Mouse (Mus musculus): ENCODE measurements around the gene Gm13539. TPM values are rescaled to one million over a fixed set of nuclear protein-coding genes. Genes with fewer than 3 reads are reported as not detected.
"Not testable (repeated sequence)": the region's sequence is repeated elsewhere in the genome, so short reads cannot be mapped to it uniquely, and the experiment has no call there.

Gene Gm13539
- polyA plus RNA-seq (2015; fragmentation: Nextera tagmentation; extraction: Ambion mirVana): not detected in 2 replicates

GRCm38 (mm10) chr2:25781957-25782356, at the start of gene Gm13539:
Gene Gm13539 (plus strand): TSS chr2:25782257.
- 76% methylated on average over 3 of the region's 3 CpGs for WGBS
- Histone ChIP-seq H3K36me3 (no peaks in the 10 kb centered on the region), H3K4me1 (no peaks in the 10 kb centered on the region), H3K9ac (no peak within 1 kb of the TSS), H3K9me3 (replicated peaks) (no peaks in the 10 kb centered on the region), H3K27ac (replicated peaks) (no peak within 1 kb of the TSS), H3K4me2 (replicated peaks) (no peak within 1 kb of the TSS), H3K4me3 (replicated peaks) (no peak within 1 kb of the TSS), H3K27me3 (no peaks in the 10 kb centered on the region)
- ATAC-seq (ENCODE audit: insufficient number of reproducible peaks, low FRiP score, low TSS enrichment, low read depth): no peak

DNA sequence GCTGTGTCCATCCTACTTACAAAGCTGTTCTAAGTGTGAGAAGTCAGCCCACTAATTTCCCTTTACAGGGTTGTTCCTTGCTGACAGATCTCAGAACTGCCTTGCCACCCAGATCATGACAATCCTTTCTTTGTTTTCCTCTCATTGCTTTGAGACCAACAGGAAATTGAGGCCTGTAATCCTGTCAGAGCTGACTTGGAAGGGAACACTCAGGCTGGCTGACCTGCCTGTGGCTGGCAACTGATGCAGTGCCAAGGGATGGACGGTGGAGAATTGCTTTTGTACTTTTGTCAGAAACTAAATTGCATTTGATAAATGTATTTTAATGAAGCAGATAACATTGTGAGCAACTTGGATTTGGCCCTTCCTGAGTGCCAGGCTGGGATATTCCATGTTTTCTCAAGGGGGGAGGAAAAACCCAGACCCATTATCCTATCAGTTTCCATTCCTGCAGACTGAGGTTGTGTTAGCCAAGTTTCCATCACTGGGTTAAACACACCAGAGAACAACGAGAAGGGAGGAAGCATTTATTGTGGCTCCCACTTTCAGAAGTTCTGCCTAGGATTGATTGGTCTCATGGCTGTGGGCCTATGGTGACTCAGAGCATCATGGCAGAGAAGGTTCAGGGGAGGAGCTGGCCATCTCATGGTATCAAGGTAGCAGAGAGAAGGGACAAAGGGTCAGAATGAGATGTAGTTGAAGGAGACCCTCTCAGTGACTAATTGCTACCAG, 48.7 kb upstream of the Gm13539 start:
- 37% methylated on average over 2 of the region's 2 CpGs for WGBS
- Histone ChIP-seq H3K4me2 (replicated peaks) (no peak overlapping the region), H3K9me3 (replicated peaks) (no peaks in the 10 kb centered on the region), H3K27ac (replicated peaks) (no peak overlapping the region), H3K9ac (no peak overlapping the region), H3K4me3 (replicated peaks) (no peak overlapping the region), H3K4me1 (no peaks in the 10 kb centered on the region), H3K36me3 (no peaks in the 10 kb centered on the region), H3K27me3 (no peaks in the 10 kb centered on the region)
- ATAC-seq (ENCODE audit: insufficient number of reproducible peaks, low FRiP score, low TSS enrichment, low read depth): no peak

- H3K9me3 ChIP-seq (replicated peaks); ATAC-seq (ENCODE audit: insufficient number of reproducible peaks, low FRiP score, low TSS enrichment, low read depth); H3K27me3 ChIP-seq; H3K9ac ChIP-seq; H3K4me3 ChIP-seq (replicated peaks); H3K4me1 ChIP-seq; H3K36me3 ChIP-seq; H3K27ac ChIP-seq (replicated peaks); H3K4me2 ChIP-seq (replicated peaks): not testable (repeated sequence)
- 86% methylated on average over 3 of the region's 3 CpGs for WGBS
These were observed 45.3 kb upstream of the Gm13539 start, which contains the start of gene Obp2b for GRCm38 (mm10) chr2:25736709-25737108. Gene Obp2b (plus strand): TSS chr2:25737009.

DNA sequence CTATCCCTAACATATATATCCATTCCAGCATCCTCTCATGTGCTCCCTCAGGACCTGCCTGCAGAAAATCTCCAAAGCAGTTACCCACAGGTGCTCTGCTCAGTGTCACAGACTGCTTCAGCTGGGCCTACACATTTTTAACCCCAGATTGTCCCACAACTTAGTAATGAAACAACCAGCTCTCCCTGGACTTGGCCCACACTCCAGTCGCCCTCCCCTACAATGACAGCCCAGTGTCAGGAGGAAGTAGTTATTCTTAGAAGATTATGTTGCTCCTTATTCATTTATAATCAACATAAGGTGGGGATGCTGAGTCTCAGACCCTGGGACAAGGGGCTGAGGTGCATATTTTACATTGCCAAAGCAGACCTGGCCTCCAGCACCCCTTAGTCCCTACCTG, 40.4 kb upstream of the Gm13539 start:
- Histone ChIP-seq H3K4me1 (no peaks in the 10 kb centered on the region), H3K9me3 (replicated peaks) (no peaks in the 10 kb centered on the region), H3K4me2 (replicated peaks) (no peak overlapping the region), H3K9ac (no peak overlapping the region), H3K27ac (replicated peaks) (no peak overlapping the region), H3K27me3 (no peaks in the 10 kb centered on the region), H3K36me3 (no peaks in the 10 kb centered on the region), H3K4me3 (replicated peaks) (no peak overlapping the region)
- 52% methylated on average over 1 of the region's 1 CpGs for WGBS
- ATAC-seq (ENCODE audit: insufficient number of reproducible peaks, low FRiP score, low TSS enrichment, low read depth): no peak

GRCm38 (mm10) chr2:25754201-25754600, 27.9 kb upstream of the Gm13539 start:
- WGBS: 96% methylated on average over 1 of the region's 1 CpGs
- H3K27ac ChIP-seq (replicated peaks): no peak overlapping the region
- no peak for ATAC-seq (ENCODE audit: insufficient number of reproducible peaks, low FRiP score, low TSS enrichment, low read depth)
- no peaks in the 10 kb centered on the region for H3K27me3 ChIP-seq
- no peak overlapping the region for H3K4me2 ChIP-seq (replicated peaks)
- no peaks in the 10 kb centered on the region for H3K36me3 ChIP-seq
- no peak overlapping the region for H3K4me3 ChIP-seq (replicated peaks)
- no peaks in the 10 kb centered on the region for H3K9me3 ChIP-seq (replicated peaks)
- no peaks in the 10 kb centered on the region for H3K4me1 ChIP-seq
- no peak overlapping the region for H3K9ac ChIP-seq

- Histone ChIP-seq H3K4me3 (replicated peaks) (no peak overlapping the region), H3K9ac (no peak overlapping the region), H3K36me3 (no peaks in the 10 kb centered on the region), H3K9me3 (replicated peaks) (no peaks in the 10 kb centered on the region), H3K27me3 (no peaks in the 10 kb centered on the region), H3K27ac (replicated peaks) (no peak overlapping the region), H3K4me2 (replicated peaks) (no peak overlapping the region), H3K4me1 (no peaks in the 10 kb centered on the region)
- no peak for ATAC-seq (ENCODE audit: insufficient number of reproducible peaks, low FRiP score, low TSS enrichment, low read depth)
- WGBS: 24% methylated on average over 4 of the region's 4 CpGs
These were observed 23.9 kb upstream of the Gm13539 start for GRCm38 (mm10) chr2:25758064-25758625.

- no peak for ATAC-seq (ENCODE audit: insufficient number of reproducible peaks, low FRiP score, low TSS enrichment, low read depth)
- WGBS: 37% methylated on average over 2 of the region's 2 CpGs
These were observed 16.8 kb upstream of the Gm13539 start, which contains the start of gene Lcn3 for GRCm38 (mm10) chr2:25765269-25765668. Gene Lcn3 (plus strand): TSS chr2:25765569.

DNA sequence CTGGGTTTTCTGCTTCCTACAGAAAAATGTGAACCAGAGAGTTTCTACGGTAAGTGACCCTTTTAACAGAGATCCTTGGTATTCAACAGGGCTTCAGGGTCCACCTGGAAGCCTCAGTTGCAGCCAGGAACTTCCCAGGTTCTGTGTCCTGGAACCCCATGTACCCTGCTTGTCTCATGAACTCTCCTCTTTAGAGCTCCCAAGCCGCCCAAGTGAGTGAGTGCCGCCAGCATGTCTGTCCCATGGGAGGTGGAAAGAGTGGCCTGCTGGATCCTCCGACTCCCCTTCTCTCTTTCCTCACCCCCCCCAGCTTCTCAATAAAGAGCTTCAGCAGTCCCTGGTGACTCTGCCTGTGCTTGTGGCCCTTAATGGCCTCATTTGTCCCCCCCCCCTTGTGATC, 14.3 kb upstream of the Gm13539 start:
- Histone ChIP-seq H3K4me2 (replicated peaks) (no peak overlapping the region), H3K4me1 (no peaks in the 10 kb centered on the region), H3K9ac (no peak overlapping the region), H3K9me3 (replicated peaks) (no peaks in the 10 kb centered on the region), H3K36me3 (no peaks in the 10 kb centered on the region), H3K27ac (replicated peaks) (no peak overlapping the region), H3K27me3 (no peaks in the 10 kb centered on the region), H3K4me3 (replicated peaks) (no peak overlapping the region)
- WGBS: 82% methylated on average over 4 of the region's 4 CpGs
- ATAC-seq (ENCODE audit: insufficient number of reproducible peaks, low FRiP score, low TSS enrichment, low read depth): no peak

More at GRCm38 (mm10) chr2:25765269-25765668, 16.8 kb upstream of the Gm13539 start, which contains the start of gene Lcn3:
- Histone ChIP-seq H3K27ac (replicated peaks) (no peak within 1 kb of the TSS), H3K4me3 (replicated peaks) (no peak within 1 kb of the TSS), H3K4me2 (replicated peaks) (no peak within 1 kb of the TSS), H3K9ac (no peak within 1 kb of the TSS), H3K36me3 (no peaks in the 10 kb centered on the region), H3K27me3 (no peaks in the 10 kb centered on the region), H3K9me3 (replicated peaks) (no peaks in the 10 kb centered on the region), H3K4me1 (no peaks in the 10 kb centered on the region)

DNA sequence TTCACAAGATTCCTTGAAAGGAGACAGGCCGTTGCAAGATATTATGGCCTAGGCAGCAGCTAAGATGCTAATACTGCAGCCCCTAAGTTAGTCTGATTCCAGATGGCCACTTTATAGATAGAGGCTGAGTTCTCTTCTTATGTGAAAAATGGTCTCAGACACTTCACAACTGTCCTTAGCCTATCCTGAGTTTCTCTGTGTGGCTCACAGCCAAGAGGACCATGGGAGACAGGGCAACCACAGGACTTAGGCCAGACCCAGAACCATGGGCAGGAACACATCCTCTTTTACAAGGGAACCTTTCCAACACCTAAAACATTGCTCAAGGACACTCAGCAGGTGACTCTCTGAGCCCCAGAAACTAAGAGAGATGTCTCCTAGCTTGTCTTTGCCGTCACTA, 8.6 kb upstream of the Gm13539 start:
- WGBS: 87% methylated on average over 2 of the region's 2 CpGs

GRCm38 (mm10) chr2:25774640-25775039, 7.4 kb upstream of the Gm13539 start:
- no peak overlapping the region for H3K4me2 ChIP-seq (replicated peaks)
- H3K4me3 ChIP-seq (replicated peaks): no peak overlapping the region
- no peak overlapping the region for H3K9ac ChIP-seq
- WGBS: 67% methylated on average over 2 of the region's 2 CpGs
- no peaks in the 10 kb centered on the region for H3K27me3 ChIP-seq
- no peak for ATAC-seq (ENCODE audit: insufficient number of reproducible peaks, low FRiP score, low TSS enrichment, low read depth)
- H3K4me1 ChIP-seq: no peaks in the 10 kb centered on the region
- H3K9me3 ChIP-seq (replicated peaks): no peaks in the 10 kb centered on the region
- H3K36me3 ChIP-seq: no peaks in the 10 kb centered on the region
- H3K27ac ChIP-seq (replicated peaks): no peak overlapping the region

More for the DNA sequence above, 8.6 kb upstream of the Gm13539 start:
- no peaks in the 10 kb centered on the region for H3K9me3 ChIP-seq (replicated peaks)
- no peak overlapping the region for H3K27ac ChIP-seq (replicated peaks)
- no peak overlapping the region for H3K4me3 ChIP-seq (replicated peaks)
- no peaks in the 10 kb centered on the region for H3K4me1 ChIP-seq
- H3K4me2 ChIP-seq (replicated peaks): no peak overlapping the region
- no peak overlapping the region for H3K9ac ChIP-seq
- H3K36me3 ChIP-seq: no peaks in the 10 kb centered on the region
- ATAC-seq (ENCODE audit: insufficient number of reproducible peaks, low FRiP score, low TSS enrichment, low read depth): no peak
- H3K27me3 ChIP-seq: no peaks in the 10 kb centered on the region

DNA sequence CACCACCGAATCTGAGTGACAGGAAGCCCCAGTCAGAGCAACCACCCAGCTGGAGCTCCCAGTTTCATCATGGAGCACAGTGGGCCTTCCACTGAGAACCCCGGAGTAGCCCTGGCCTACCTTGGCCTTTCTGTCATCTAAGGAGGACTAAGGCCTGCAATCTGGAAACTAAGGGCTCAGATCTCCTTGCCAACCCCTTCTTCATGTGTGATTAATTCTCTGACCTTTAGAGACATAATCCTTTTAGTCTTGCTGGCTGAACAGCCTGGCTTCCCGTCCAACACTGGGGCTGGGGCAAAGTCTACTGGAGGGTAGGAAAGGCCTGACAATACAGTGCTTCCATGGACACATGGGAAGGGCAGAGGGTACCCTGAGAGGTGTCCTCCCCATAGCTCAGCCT, 6.1 kb upstream of the Gm13539 start:
- Histone ChIP-seq H3K9ac (no peak overlapping the region), H3K27ac (replicated peaks) (no peak overlapping the region), H3K4me3 (replicated peaks) (no peak overlapping the region), H3K36me3 (no peaks in the 10 kb centered on the region), H3K4me2 (replicated peaks) (no peak overlapping the region), H3K4me1 (no peaks in the 10 kb centered on the region), H3K27me3 (no peaks in the 10 kb centered on the region), H3K9me3 (replicated peaks) (no peaks in the 10 kb centered on the region)
- ATAC-seq (ENCODE audit: insufficient number of reproducible peaks, low FRiP score, low TSS enrichment, low read depth): no peak
- 70% methylated on average over 3 of the region's 3 CpGs for WGBS

- Histone ChIP-seq H3K9ac (no peak within 1 kb of the TSS), H3K27me3 (no peaks in the 10 kb centered on the region), H3K27ac (replicated peaks) (no peak within 1 kb of the TSS), H3K9me3 (replicated peaks) (no peaks in the 10 kb centered on the region), H3K36me3 (no peaks in the 10 kb centered on the region), H3K4me2 (replicated peaks) (no peak within 1 kb of the TSS), H3K4me1 (no peaks in the 10 kb centered on the region), H3K4me3 (replicated peaks) (no peak within 1 kb of the TSS)
- no peak for ATAC-seq (ENCODE audit: insufficient number of reproducible peaks, low FRiP score, low TSS enrichment, low read depth)
- WGBS: 86% methylated on average over 1 of the region's 1 CpGs
These were observed 5.3 kb upstream of the Gm13539 start, which contains the start of gene Lcn11 for GRCm38 (mm10) chr2:25776717-25777116. Gene Lcn11 (plus strand): TSS chr2:25777017.

Measured in embryonic facial prominence, embryonic 15.5 days (tissue).